Mouse (Mus musculus) neutrophil, adult 5-6 weeks (primary cell): Measurements from ENCODE around the gene Slc20a1. TPM values are rescaled to one million over a fixed set of nuclear protein-coding genes. Genes with fewer than 3 reads are reported as not detected.

Experiments used
- ATAC-seq: fragments of 151-379, 151-347 bp; 2 replicates; pipeline ENCODE4 v1.8.0; 2017; ENCODE audit warnings: mild to moderate bottlenecking, moderate TSS enrichment; ENCODE audit not compliant: insufficient number of reproducible peaks, poor library complexity, low FRiP score, severe bottlenecking; ENCODE audit errors: extremely low read depth
- total RNA-seq: library from RNA; stranded (forward); fragments of 200-1000 nt; gene quantifications from 2 replicates; pipeline ENCODE4 v1.2.3, GENCODE M21; 2017

The Slc20a1 gene
- total RNA-seq, 1 experiment from 2014 or later: 196 TPM

DNA sequence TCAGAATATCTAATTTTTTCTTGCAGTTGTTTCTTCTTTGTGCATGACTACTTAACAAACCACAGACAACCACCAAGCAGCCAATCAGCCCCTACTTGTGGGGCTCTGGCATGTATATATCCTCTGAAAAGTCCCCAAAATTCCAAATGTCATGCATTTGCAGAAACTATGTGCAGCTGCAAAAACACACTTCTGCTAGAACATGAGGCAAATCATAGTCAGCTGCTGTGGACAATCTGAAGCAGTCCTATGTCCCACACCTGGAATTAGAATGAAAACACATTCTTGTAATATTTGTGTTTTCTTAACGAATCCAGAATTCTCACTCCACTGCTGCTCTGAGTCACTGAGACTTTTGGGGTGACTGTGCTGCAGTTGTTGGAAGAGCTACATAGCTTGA is 13.7 kb upstream of the Slc20a1 start:
- ATAC-seq: no peak

DNA sequence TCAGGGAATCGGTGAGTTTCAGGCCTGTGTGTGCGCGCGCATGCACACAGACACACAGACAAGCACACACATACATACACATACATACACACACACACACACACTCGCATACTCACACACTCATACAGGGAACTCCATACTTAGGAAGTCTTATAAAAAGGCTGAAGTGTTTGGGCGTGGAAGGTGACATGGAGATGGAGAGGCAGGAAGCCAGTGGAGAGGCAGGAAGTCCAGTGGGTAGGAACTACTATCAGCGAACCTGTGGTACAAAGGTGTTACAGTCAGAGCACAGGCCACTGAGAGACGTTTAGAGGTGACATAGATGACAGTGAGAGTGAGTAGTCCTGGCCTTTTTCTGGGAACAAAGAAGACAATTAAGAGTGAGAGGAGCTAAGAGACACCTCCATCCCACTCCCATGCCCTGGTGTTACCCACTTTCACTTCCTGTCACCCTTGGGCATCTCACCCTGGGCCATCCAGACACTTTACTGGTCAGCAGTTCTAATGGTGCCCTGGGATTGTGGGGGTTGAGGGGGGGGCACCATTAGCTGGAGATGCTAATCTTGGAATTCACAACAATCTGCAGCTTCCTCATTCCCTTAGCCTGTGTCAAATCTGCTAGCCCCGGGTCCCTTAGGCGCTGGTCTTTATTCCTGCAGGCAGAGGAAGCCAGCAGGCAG is 12.8 kb upstream of the Slc20a1 start:
- ATAC-seq: no peak

DNA sequence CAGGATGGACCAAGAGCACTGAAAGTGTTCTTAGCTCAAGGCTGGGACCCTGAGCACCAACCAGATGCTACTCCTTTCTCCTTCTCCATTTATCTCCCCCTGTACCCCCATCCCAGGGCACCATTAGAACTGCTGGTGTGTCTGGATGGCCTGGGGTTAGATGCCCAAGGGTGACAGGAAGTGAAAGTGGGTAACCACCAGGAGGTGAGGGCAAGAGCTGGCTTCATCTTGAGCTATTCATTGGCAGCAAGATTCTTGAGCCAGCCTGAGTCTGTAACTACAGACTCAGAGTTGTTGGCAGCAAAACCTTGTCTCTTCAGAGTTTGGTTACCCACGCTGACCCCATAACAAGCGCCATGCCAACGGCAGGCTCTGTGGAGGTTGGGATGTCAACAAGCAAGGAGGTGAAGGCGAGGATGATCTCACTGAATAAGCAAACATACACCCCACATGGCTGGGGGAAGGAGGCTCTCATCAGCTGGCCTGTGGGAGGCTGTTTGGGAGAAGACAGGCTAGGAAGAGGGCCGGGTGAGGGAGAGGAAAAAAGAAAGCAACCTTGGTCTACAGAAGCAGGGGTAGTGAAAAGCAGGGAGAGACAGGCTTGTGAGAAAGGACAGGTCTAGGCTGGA is 12.2 kb upstream of the Slc20a1 start:
- ATAC-seq: no peak

DNA sequence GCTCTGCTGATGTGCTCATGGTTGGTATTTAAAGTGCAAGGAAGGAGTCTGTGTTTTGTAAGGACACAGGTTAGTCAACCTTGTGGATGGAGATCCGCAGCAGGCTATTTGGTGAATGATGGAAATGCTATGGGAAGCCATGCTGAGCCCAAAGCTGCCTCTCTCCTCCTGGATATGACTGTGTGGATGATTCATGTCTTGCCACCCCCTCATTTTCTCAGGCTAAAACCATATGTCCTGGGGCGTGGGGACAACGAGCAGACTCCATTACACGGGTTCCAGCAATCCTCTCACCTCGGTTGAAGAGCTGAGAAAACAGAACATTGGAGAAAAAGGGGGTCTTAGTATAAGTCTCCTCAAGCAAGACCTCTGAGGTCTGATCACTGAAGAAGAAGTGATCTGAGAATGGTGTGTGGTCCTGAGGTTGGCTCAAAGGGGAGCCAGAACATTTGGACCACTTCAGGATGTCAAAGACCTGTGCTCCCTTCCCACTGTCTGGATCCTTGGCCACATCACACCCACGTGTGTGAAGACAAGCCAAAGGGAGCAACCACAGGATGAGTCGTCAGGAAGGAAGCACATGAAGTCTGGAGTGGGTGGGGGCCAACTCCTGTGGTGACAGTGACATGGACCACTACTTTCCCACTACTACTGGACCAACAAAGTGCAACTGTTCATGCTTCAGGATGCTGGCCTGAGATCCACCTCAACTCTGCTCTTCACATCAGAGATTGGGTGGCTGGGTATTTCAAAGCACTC is 6.0 kb upstream of the Slc20a1 start:
- ATAC-seq: no peak

DNA sequence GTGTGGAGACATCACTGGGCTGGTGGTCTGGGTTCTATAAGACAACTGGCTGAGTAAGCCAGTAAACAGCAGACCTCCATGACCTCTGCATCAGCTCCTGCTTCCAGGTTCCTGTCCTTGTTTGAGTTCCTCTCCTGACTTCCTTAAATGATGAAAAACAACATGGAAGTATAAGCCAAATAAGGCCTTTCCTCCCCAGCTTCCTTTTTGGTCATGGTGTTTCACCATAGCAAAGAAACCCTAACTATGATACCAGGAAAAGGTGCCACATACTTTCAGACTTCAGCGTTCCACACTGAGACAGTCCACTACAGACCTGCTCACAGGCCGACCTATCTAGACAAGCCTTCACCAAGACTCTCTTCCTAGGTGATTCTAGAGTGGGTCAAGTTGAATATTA is 2.2 kb upstream of the Slc20a1 start:
- no peak for ATAC-seq

DNA sequence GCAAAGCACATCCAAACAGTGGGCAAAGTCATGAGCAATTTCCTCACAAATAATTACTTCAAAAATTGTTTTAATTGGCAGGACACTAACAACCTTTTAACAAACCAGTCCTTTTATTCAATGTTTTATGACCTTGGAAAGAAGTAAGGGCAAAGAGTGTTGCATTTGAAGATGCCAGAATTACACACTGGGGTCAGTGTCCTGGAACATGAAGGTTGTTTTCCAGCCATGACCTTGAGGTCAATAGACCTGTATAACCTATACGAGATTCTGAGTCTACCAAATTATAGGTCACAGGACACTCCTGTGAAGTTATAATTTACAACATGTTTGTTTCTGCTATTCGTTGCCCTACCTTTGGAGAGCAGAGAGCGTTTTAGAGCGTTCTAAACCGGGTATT is 1.4 kb upstream of the Slc20a1 start:
- no peak for ATAC-seq

DNA sequence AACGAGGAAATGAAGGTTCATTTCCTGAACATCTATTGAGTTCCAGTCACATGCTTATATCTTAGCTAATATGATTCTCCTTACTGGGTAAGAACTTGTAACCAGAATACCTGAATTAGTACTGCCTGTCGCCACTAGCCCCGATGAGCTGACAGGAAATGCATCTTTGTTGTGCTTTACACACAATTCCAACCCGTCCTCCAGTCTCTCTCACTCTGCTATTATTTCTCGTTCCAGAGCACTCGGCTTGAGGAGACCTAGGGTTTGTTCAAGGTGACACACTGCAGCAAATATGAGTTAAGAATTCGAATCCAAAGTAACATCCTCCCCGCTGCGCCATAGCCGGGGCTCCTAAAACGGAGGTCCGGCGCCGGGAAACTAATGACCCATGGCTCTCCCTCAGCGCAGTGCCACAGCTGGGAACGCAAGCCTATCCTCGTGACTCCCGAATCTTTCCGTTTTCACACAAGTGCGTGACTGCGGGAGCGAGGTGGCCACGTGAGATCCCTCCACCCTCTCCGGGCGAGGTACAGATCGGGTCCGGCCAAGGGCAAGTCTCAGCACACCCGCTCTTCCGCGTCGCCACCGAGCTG is 625 bp upstream of the Slc20a1 start:
- peak; percentile 11; the same call in 1 of the 2 replicates for ATAC-seq

DNA sequence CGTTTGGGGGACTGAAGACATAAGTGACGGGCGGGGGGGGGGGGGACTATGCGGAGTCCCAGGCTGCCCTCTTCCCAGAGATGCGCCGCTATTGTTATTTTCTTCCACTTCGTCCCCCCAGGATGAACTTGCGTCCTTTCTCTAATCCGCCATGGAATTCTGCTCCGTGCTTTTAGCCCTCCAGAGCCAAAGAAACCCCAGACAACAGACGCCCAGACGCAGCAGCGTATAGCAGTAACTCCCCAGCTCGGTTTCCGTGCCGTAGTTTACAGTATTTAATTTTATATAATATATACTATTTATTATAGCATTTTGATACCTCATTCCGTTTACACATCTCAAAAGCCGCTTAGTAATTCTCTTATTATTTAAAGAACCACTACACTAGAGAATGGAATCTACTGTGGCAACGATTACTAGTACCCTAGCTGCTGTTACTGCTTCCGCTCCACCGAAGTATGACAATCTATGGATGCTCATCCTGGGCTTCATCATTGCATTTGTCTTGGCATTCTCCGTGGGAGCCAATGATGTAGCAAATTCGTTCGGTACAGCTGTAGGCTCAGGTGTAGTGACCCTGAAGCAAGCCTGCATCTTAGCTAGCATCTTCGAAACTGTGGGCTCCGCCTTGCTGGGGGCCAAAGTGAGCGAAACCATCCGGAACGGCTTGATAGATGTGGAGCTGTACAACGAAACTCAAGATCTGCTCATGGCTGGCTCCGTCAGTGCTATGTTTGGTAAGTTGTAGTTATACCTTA is 943 bp downstream of the Slc20a1 start:
- no peak for ATAC-seq

DNA sequence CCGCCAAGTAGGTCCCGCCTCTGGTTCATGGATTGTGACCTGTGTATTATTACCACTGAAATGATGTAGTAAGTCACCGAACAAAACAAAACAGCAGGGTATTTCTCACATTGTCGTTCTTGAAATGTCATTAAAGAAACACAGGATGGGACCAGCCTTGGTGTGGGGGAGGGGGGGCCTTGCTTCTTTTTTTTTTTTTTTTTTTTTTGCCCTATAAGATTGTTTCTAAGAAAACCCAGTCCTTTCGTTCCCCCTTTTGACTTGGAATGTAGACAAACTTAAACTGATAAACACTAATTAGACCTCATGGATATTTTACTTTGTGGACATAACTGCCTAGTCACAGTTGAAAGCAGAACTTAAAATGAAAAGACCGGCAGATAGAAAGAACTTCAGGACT is 6.4 kb downstream of the Slc20a1 start:
- ATAC-seq: no peak

DNA sequence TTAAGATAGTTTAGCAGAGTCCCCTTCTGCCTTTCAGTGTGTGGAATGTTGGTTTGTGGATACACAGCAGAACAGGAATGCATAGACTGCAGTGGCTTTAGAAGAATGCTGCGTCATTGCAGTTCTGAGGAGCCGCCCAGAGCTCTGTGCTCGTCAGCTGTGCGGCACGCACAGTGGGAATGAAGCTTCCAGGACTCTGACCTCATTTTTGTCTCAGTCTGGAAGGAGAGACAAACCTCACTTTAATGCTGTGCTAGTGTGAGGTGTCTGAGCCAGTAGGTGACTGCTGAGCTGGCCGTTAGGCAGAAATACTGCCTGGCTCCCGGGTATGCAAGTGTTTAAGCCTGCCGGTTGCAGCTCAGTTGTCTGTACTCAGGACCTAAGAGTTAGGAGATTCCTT is 8.3 kb downstream of the Slc20a1 start:
- no peak for ATAC-seq

DNA sequence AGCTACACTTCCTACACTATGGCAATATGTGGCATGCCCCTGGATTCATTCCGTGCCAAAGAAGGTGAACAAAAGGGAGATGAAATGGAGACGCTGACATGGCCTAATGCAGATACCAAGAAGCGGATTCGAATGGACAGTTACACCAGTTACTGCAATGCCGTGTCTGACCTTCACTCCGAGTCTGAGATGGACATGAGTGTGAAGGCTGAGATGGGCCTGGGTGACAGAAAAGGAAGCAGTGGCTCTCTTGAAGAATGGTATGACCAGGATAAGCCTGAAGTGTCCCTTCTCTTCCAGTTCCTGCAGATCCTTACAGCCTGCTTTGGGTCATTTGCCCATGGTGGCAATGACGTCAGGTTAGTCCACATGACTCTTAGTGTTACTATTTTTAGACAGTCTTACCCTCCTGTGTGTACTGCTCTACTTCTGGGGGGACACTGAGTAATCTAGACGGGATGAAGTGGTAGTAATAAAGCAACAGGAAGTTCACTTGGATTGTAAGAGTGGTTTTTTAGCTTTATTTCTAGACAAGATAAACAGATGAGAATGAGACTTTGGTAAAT is 9.7 kb downstream of the Slc20a1 start:
- no peak for ATAC-seq

DNA sequence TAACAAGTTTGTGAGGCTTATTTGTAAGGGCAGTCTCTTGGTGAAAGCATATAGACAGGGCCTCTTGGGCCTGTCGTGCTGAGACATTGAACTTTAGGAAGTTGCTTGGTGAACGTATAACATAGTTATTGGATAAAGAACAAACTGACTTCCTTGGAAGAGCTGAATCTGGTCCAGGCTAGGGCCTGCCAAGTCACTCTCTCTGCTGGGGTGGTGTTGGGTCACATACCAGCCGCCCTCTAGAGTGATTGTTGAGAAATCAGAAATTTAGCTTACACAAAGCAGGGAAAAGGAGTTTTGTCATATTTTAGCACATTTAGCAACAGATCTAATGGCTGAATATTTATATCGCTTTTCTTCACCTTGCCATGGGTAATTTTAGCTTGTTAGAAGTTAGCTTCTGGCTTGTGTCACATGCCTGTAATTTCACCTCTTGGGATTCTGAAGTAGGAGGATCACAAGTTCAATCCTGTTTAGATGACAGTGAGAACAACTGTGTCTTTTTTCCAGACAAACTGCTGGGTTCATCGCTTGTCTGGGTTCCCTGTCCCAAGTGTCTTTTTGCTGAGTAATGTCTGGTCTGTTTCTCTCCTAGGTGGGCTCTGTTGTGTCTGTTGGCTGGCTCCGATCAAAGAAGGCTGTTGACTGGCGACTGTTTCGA is 11.7 kb downstream of the Slc20a1 start:
- ATAC-seq: no peak

DNA sequence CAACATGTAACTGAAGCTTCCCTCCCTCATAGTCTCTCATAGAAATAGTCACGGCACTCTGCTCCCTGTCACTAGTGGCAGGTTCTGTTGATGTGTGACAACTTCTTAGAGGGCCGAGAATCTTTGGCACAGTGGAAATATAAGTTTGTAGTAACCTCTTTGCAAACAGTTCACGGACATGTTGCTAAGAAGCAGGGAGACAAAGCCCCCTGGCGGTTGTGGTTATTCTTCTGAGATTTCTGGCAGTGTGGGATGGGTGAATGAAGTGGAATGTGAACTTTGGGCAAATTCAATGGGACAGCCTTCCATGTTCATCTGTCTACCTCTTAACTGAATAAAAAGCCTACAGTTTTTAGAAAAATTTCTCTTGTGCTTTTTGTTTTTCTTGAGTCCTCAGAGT is 12.7 kb downstream of the Slc20a1 start:
- ATAC-seq: no peak

DNA sequence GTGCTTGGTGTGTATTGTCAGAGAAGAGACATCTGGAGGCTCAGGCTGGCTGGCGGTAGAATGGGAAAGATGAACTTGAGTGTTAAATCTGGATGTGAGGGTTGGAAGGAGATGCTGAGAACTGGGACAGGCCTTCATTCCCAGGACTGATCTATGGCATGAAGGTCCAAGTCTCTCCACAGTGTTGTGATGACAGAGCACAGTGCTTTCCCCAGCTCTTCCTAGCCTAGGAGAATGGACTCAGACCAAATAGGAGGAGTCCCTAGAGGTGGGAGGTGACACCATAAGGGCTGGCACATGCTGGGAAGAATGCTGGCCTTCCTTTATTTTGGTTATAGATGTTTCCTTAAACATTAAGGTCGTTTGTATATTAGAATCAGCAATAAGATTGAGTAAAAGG is 13.4 kb downstream of the Slc20a1 start:
- no peak for ATAC-seq

DNA sequence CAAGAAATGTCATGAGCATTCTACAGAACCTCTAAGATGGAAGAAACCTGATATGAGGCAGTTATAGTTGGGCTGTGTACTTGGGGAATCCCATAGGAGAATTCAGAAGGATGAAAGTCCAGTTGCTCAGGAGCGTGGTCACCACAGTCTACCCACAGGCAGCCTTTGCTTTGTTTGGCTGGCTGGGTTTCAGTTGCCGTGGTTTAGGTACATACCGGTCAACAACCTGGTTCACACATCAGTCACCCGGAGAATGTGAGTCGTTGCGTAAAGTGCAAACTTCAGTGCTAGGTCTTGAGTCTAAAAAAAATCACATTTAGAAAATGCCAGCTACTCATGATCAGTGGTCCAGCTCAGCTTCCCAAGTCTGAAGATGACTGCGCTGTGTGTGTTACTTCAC is 14.0 kb downstream of the Slc20a1 start:
- no peak for ATAC-seq

DNA sequence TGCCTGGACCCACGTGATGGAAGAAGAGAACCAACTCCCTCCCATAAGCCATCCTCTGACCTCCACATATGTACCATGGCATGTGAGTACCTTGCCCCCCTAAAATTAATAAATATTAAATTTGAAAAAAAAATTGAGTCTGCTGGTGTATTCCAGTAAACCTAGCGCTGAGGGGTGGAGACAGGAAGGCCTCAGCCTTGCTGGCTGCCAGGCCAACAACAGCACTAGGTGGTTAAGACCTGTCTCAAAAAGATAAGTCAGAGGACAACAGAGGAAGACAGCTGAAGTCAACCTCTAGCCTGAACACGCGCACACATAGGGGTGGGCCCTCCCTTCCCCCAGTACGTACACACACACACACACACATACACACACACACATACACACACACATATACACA is 16.2 kb downstream of the Slc20a1 start:
- ATAC-seq: no peak

DNA sequence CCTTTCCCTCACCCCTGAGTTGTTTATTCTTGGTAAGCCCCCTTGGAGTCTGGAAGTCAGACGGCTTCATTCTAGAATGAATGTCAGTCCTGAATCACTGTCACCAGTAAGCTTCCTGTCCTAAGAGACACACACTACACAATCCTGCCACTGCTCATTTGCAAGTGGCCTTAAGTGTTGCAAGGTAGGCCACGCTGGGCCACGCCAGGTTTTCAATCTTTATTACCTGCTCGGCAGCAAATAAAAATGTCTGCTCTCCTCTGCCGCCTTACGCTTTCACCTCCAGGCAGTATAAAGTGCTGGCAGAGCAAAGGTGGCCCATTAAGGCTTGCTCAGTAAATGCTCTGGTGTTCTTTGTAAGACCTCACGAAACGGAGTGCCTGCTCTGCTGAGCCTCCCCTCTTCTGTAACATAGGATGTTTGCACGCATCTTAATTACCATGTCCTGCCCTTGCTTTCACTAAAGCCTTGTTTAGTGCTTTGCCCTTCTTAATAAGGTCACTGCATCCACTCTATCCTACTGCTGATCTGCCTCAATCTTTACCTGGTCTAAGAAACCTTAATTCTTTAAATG is 19.1 kb downstream of the Slc20a1 start:
- ATAC-seq: no peak

DNA sequence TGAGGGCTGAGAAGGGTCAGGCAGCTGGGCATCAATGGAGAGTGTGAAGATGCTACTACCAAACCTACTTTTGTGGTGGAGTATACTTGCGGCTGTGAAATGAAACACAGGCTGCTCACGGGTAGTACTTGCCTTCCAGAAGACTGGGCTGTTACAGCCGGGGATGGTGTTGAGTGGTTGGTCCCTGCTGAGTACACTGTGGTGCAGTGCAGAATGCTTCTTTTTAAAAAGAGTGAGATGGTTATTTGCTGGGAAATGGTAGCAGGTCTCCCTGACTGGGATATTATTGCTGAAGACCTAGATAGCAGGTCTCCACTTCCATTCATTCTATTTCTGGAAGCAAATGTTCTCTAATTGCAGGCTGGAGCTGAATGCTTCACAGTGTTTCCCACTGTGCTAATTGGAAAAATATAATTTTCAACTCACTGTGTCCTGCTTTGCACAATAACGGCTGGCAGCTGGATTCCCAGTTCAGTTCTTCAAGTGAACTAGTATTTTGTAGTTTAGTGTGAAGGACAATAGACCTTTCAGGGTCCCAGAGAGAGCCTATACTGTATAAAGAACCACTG is 20.1 kb downstream of the Slc20a1 start:
- ATAC-seq: no peak
